13 mouse cellular contexts compared by ENCODE assay signal in genomic region chr15:77849572-77850229, GRCm38 (mm10). TPM values are rescaled to one million over a fixed set of nuclear protein-coding genes. Genes with fewer than 3 reads are reported as not detected.
DNase-seq lines count a peak whose midpoint lies in the region; ATAC-seq and TF ChIP-seq lines count a peak whose summit lies in the region.
"Had no signal": no experiment of that assay in that cellular context is flagged by ENCODE, and none has a peak within 500 bp of the region (broad histone marks: within the 10 kb centered on the region; RNA-seq: fewer than 3 reads in every experiment).

No protein-coding gene starts in this region.

- WGBS in liver, postnatal 0 days (ENCODE audit: insufficient replicate concordance) = 69% methylated on average over 9 of the region's 9 CpGs

- H3K4me2 ChIP-seq in liver, postnatal 0 days (ENCODE audit: low read depth, low read length) = no peak overlapping the region
- H3K4me2 ChIP-seq in myocyte (ENCODE audit: low read depth) = peak overlapping the region; percentile 41
- H3K4me2 ChIP-seq: hindbrain, embryonic 14.5 days; neural tube, embryonic 13.5 days had no signal

- H3ac ChIP-seq in myocyte (ENCODE audit: control insufficient read depth, insufficient read length) = no peak overlapping the region

- H3K36me3 ChIP-seq in liver, postnatal 0 days (replicated peaks; ENCODE audit: insufficient read depth, low read length) = no peaks in the 10 kb centered on the region
- H3K36me3 ChIP-seq in myocyte (ENCODE audit: control insufficient read depth, insufficient read depth) = no peaks in the 10 kb centered on the region
- H3K36me3 ChIP-seq: neural tube, embryonic 13.5 days had no signal

- ATAC-seq in liver, postnatal 0 days = peak; percentile 52; the same call in 1 of the 2 replicates

- TF ChIP-seq CTCF in liver, postnatal 0 days (IDR thresholded peaks at IDR 0.05; ENCODE audit: low read depth) = no peak

- DNase-seq in liver, postnatal 0 days = no peak
- DNase-seq in liver (no peak), ZHBTc4 (ENCODE audit: low read depth, low spot score) (peak; percentile 49)
- DNase-seq in thymus, postnatal 25 days = peak; percentile 81
- no peak for DNase-seq in heart, adult 18-20 months
- DNase-seq in frontal cortex, postnatal 25 days (ENCODE audit: low spot score in 2 of 2) = no peak
- no peak for DNase-seq in urinary bladder, adult 2 months (ENCODE audit: low spot score)
- DNase-seq: cerebellum, postnatal 25 days; gastrocnemius, postnatal 25 days had no signal

- H3K4me3 ChIP-seq in liver, postnatal 0 days (ENCODE audit: low read depth, low read length) = no peak overlapping the region
- H3K4me3 ChIP-seq in myocyte = no peak overlapping the region
- H3K4me3 ChIP-seq: erythroblast, embryonic 14.5 days; neural tube, embryonic 13.5 days had no signal

- H3K27me3 ChIP-seq in liver, postnatal 0 days (ENCODE audit: insufficient read depth, low read length) = no peaks in the 10 kb centered on the region
- H3K27me3 ChIP-seq in myocyte (ENCODE audit: control insufficient read depth, insufficient read depth, insufficient read length) = no peaks in the 10 kb centered on the region
- H3K27me3 ChIP-seq: neural tube, embryonic 13.5 days had no signal

- no peak for TF ChIP-seq POLR2A in myocyte (IDR thresholded peaks at IDR 0.05; ENCODE audit: insufficient read length, low read depth)

- H3K4me1 ChIP-seq in liver, postnatal 0 days (ENCODE audit: insufficient read depth) = peaks cover 26% of the 10 kb centered on the region
- H3K4me1 ChIP-seq: neural tube, embryonic 13.5 days had no signal

- H3K27ac ChIP-seq in liver, postnatal 0 days (ENCODE audit: low read depth) = peak overlapping the region; percentile 65
- H3K27ac ChIP-seq: hindbrain, embryonic 14.5 days; neural tube, embryonic 13.5 days had no signal

- TF ChIP-seq EP300 in liver, postnatal 0 days (IDR thresholded peaks at IDR 0.05; ENCODE audit: low read depth) = no peak

- no peak overlapping the region for H3K9ac ChIP-seq in liver, postnatal 0 days (replicated peaks)
- H3K9ac ChIP-seq: hindbrain, embryonic 14.5 days; neural tube, embryonic 13.5 days had no signal

- no peaks in the 10 kb centered on the region for H3K9me3 ChIP-seq in liver, postnatal 0 days (ENCODE audit: low read length)
- H3K9me3 ChIP-seq: neural tube, embryonic 13.5 days had no signal

- no peaks in the 10 kb centered on the region for H3K79me2 ChIP-seq in myocyte (ENCODE audit: control insufficient read depth, insufficient read depth)

TF ChIP-seq in myocyte, 11 proteins besides CTCF, POLR2A, EP300 and RAD21:
- no peak for TF ChIP-seq CEBPB (IDR thresholded peaks at IDR 0.05; ENCODE audit: insufficient read depth, poor library complexity, severe bottlenecking)
- TF ChIP-seq TCF12 (IDR thresholded peaks at IDR 0.05; ENCODE audit: insufficient read depth, poor library complexity, severe bottlenecking) = no peak
- TF ChIP-seq MYOG (IDR thresholded peaks at IDR 0.05; ENCODE audit: control insufficient read depth in 1 of 3, insufficient read depth in 1 of 3, insufficient read length in 2 of 3, low read depth in 2 of 3) = peak in 1 of 3 experiments; percentile 27
- TF ChIP-seq TCF3 (IDR thresholded peaks at IDR 0.05; ENCODE audit: insufficient read length, low read depth) = no peak
- no peak for TF ChIP-seq POLR2AphosphoS2 (IDR thresholded peaks at IDR 0.05; ENCODE audit: insufficient read length, low read depth)
- TF ChIP-seq E2F4 (IDR thresholded peaks at IDR 0.05; ENCODE audit: insufficient read depth) = no peak
- no peak for TF ChIP-seq REST (IDR thresholded peaks at IDR 0.05; ENCODE audit: insufficient read depth, insufficient read length)
- TF ChIP-seq MYOD1 (IDR thresholded peaks at IDR 0.05; ENCODE audit: control insufficient read depth in 1 of 3, insufficient read length in 2 of 3, low read depth in 2 of 3) = peak in 1 of 3 experiments; percentile 82

RNA-seq across cellular contexts. Expression of gene Myh9, which starts 7.7 kb away (rescaled TPM):
- polyA plus RNA-seq in liver, postnatal 0 days (2015; fragmentation: Nextera tagmentation; extraction: Ambion mirVana) = 17.7 and 22.4 TPM in 2 replicates
- 466 TPM for polyA plus RNA-seq in myocyte (2012; fragmentation: generic; extraction: Trizol)
- total RNA-seq in heart, adult 18-20 months (2021) = 100 to 1,000 TPM; 117 to 119 TPM
- polyA plus RNA-seq in urinary bladder, adult 2 months (2012; rRNA removed) = 95.0 and 151 TPM in 2 replicates

Comparison
In these comparisons a context has a peak if more than half of its experiments do, and no peak if none do; other contexts are left out.
1. DNase-seq: peak in ZHBTc4 (single experiment) and thymus, postnatal 25 days (single experiment); none in liver, postnatal 0 days (single experiment), liver (single experiment), heart, adult 18-20 months (0 of 2), frontal cortex, postnatal 25 days (0 of 2) and urinary bladder, adult 2 months (single experiment).